Mouse (Mus musculus): ENCODE data around the gene Vrk3. TPM values are rescaled to one million over a fixed set of nuclear protein-coding genes. Genes with fewer than 3 reads are reported as not detected.
A peak's percentile ranks its signal among the peaks of the same experiment; 100 is the strongest.
"Not testable (repeated sequence)": the region's sequence is repeated elsewhere in the genome, so short reads cannot be mapped to it uniquely, and the experiment has no call there.

Gene Vrk3
- polyA plus RNA-seq, 1 experiment, result 105 TPM

GRCm38 (mm10) chr7:44707169-44707675 lies 41.0 kb upstream of the Vrk3 start:
- WGBS, result 91% methylated on average over 5 of the region's 5 CpGs

GRCm38 (mm10) chr7:44708093-44708492 lies 40.1 kb upstream of the Vrk3 start:
- not testable (repeated sequence) for H3K27me3 ChIP-seq (ENCODE audit: control insufficient read depth, insufficient read depth, low read length); H3K36me3 ChIP-seq (ENCODE audit: control insufficient read depth, insufficient read depth, low read length); DNase-seq; H3K4me1 ChIP-seq (replicated peaks; ENCODE audit: control insufficient read depth, insufficient read depth, low read length); H3K27ac ChIP-seq (ENCODE audit: control insufficient read depth, insufficient read depth, low read length); H3K4me3 ChIP-seq (ENCODE audit: control insufficient read depth, insufficient read depth, low read length)
- WGBS, result 93% methylated on average over 6 of the region's 6 CpGs

More at GRCm38 (mm10) chr7:44707169-44707675, 41.0 kb upstream of the Vrk3 start:
- DNase-seq, result no peak
- TF ChIP-seq CTCF (IDR thresholded peaks at IDR 0.05; ENCODE audit: borderline replicate concordance, control insufficient read depth, extremely low read depth, insufficient read depth, low read length, poor library complexity) (no peak), POLR2A (IDR thresholded peaks at IDR 0.05; ENCODE audit: control insufficient read depth, extremely low read depth, insufficient read depth, low read length, poor library complexity) (no peak)
- H3K27ac ChIP-seq (ENCODE audit: control insufficient read depth, insufficient read depth, low read length), result no peak overlapping the region
- H3K36me3 ChIP-seq (ENCODE audit: control insufficient read depth, insufficient read depth, low read length), result no peaks in the 10 kb centered on the region
- no peaks in the 10 kb centered on the region for H3K4me1 ChIP-seq (replicated peaks; ENCODE audit: control insufficient read depth, insufficient read depth, low read length)
- no peak overlapping the region for H3K4me3 ChIP-seq (ENCODE audit: control insufficient read depth, insufficient read depth, low read length)
- no peaks in the 10 kb centered on the region for H3K27me3 ChIP-seq (ENCODE audit: control insufficient read depth, insufficient read depth, low read length)

GRCm38 (mm10) chr7:44708574-44708973 lies 39.6 kb upstream of the Vrk3 start, which contains the start of gene Izumo2:
Gene Izumo2 (plus strand): TSS chr7:44708742.
- Histone ChIP-seq H3K4me1 (replicated peaks; ENCODE audit: control insufficient read depth, insufficient read depth, low read length) (no peaks in the 10 kb centered on the region), H3K4me3 (ENCODE audit: control insufficient read depth, insufficient read depth, low read length) (no peak within 1 kb of the TSS), H3K27ac (ENCODE audit: control insufficient read depth, insufficient read depth, low read length) (no peak within 1 kb of the TSS), H3K27me3 (ENCODE audit: control insufficient read depth, insufficient read depth, low read length) (no peaks in the 10 kb centered on the region), H3K36me3 (ENCODE audit: control insufficient read depth, insufficient read depth, low read length) (no peaks in the 10 kb centered on the region)
- TF ChIP-seq POLR2A (IDR thresholded peaks at IDR 0.05; ENCODE audit: control insufficient read depth, extremely low read depth, insufficient read depth, low read length, poor library complexity), result no peak
- TF ChIP-seq CTCF (IDR thresholded peaks at IDR 0.05; ENCODE audit: borderline replicate concordance, control insufficient read depth, extremely low read depth, insufficient read depth, low read length, poor library complexity), result no peak
- 88% methylated on average over 14 of the region's 14 CpGs for WGBS
- no peak for DNase-seq

GRCm38 (mm10) chr7:44709881-44710280 lies 38.3 kb upstream of the Vrk3 start:
- no peak overlapping the region for H3K27ac ChIP-seq (ENCODE audit: control insufficient read depth, insufficient read depth, low read length)
- no peaks in the 10 kb centered on the region for H3K4me1 ChIP-seq (replicated peaks; ENCODE audit: control insufficient read depth, insufficient read depth, low read length)
- no peaks in the 10 kb centered on the region for H3K27me3 ChIP-seq (ENCODE audit: control insufficient read depth, insufficient read depth, low read length)
- TF ChIP-seq POLR2A (IDR thresholded peaks at IDR 0.05; ENCODE audit: control insufficient read depth, extremely low read depth, insufficient read depth, low read length, poor library complexity) (no peak), CTCF (IDR thresholded peaks at IDR 0.05; ENCODE audit: borderline replicate concordance, control insufficient read depth, extremely low read depth, insufficient read depth, low read length, poor library complexity) (no peak)
- no peak overlapping the region for H3K4me3 ChIP-seq (ENCODE audit: control insufficient read depth, insufficient read depth, low read length)
- DNase-seq, result no peak
- WGBS, result 86% methylated on average over 5 of the region's 5 CpGs
- H3K36me3 ChIP-seq (ENCODE audit: control insufficient read depth, insufficient read depth, low read length), result no peaks in the 10 kb centered on the region

- TF ChIP-seq CTCF (IDR thresholded peaks at IDR 0.05; ENCODE audit: borderline replicate concordance, control insufficient read depth, extremely low read depth, insufficient read depth, low read length, poor library complexity) (no peak), POLR2A (IDR thresholded peaks at IDR 0.05; ENCODE audit: control insufficient read depth, extremely low read depth, insufficient read depth, low read length, poor library complexity) (no peak)
- no peaks in the 10 kb centered on the region for H3K27me3 ChIP-seq (ENCODE audit: control insufficient read depth, insufficient read depth, low read length)
- DNase-seq, result no peak
Measured at GRCm38 (mm10) chr7:44722058-44722457, 26.2 kb upstream of the Vrk3 start.

GRCm38 (mm10) chr7:44724316-44724715 lies 23.9 kb upstream of the Vrk3 start:
- H3K36me3 ChIP-seq (ENCODE audit: control insufficient read depth, insufficient read depth, low read length), result no peaks in the 10 kb centered on the region
- H3K4me3 ChIP-seq (ENCODE audit: control insufficient read depth, insufficient read depth, low read length), result no peak overlapping the region
- no peaks in the 10 kb centered on the region for H3K27me3 ChIP-seq (ENCODE audit: control insufficient read depth, insufficient read depth, low read length)
- 20% methylated on average over 7 of the region's 7 CpGs for WGBS
- no peak overlapping the region for H3K27ac ChIP-seq (ENCODE audit: control insufficient read depth, insufficient read depth, low read length)
- no peak for TF ChIP-seq CTCF (IDR thresholded peaks at IDR 0.05; ENCODE audit: borderline replicate concordance, control insufficient read depth, extremely low read depth, insufficient read depth, low read length, poor library complexity)
- TF ChIP-seq POLR2A (IDR thresholded peaks at IDR 0.05; ENCODE audit: control insufficient read depth, extremely low read depth, insufficient read depth, low read length, poor library complexity), result no peak
- DNase-seq, result peak; percentile 8
- H3K4me1 ChIP-seq (replicated peaks; ENCODE audit: control insufficient read depth, insufficient read depth, low read length), result no peaks in the 10 kb centered on the region

More at GRCm38 (mm10) chr7:44722058-44722457, 26.2 kb upstream of the Vrk3 start:
- 75% methylated on average over 5 of the region's 5 CpGs for WGBS
- Histone ChIP-seq H3K36me3 (ENCODE audit: control insufficient read depth, insufficient read depth, low read length) (no peaks in the 10 kb centered on the region), H3K4me1 (replicated peaks; ENCODE audit: control insufficient read depth, insufficient read depth, low read length) (no peaks in the 10 kb centered on the region), H3K4me3 (ENCODE audit: control insufficient read depth, insufficient read depth, low read length) (no peak overlapping the region), H3K27ac (ENCODE audit: control insufficient read depth, insufficient read depth, low read length) (no peak overlapping the region)

GRCm38 (mm10) chr7:44726343-44726742 lies 21.9 kb upstream of the Vrk3 start:
- Histone ChIP-seq H3K36me3 (ENCODE audit: control insufficient read depth, insufficient read depth, low read length) (no peaks in the 10 kb centered on the region), H3K27me3 (ENCODE audit: control insufficient read depth, insufficient read depth, low read length) (no peaks in the 10 kb centered on the region), H3K4me1 (replicated peaks; ENCODE audit: control insufficient read depth, insufficient read depth, low read length) (no peaks in the 10 kb centered on the region), H3K4me3 (ENCODE audit: control insufficient read depth, insufficient read depth, low read length) (no peak overlapping the region), H3K27ac (ENCODE audit: control insufficient read depth, insufficient read depth, low read length) (no peak overlapping the region)
- DNase-seq, result no peak
- 39% methylated on average over 6 of the region's 6 CpGs for whole genome bisulfite sequencing
- TF ChIP-seq CTCF (IDR thresholded peaks at IDR 0.05; ENCODE audit: borderline replicate concordance, control insufficient read depth, extremely low read depth, insufficient read depth, low read length, poor library complexity), result no peak
- no peak for TF ChIP-seq POLR2A (IDR thresholded peaks at IDR 0.05; ENCODE audit: control insufficient read depth, extremely low read depth, insufficient read depth, low read length, poor library complexity)

Data from thymus, adult 2 months (tissue).